Mouse (Mus musculus) thymus, adult 2 months (tissue): ENCODE data around the gene Gcc1.

Source experiments
- CTCF ChIP-seq: fragments of 200-500 bp; IDR thresholded peaks from 2 replicates; pipeline ENCODE4 v1.5.1; 2012; ENCODE audit warnings: mild to moderate bottlenecking, control low read depth, low read length, moderate library complexity, borderline replicate concordance; ENCODE audit not compliant: control insufficient read depth, poor library complexity, insufficient read depth; ENCODE audit errors: extremely low read depth
- POLR2A ChIP-seq: fragments of 200-500 bp; IDR thresholded peaks from 2 replicates; pipeline ENCODE4 v1.6.1; 2012; ENCODE audit warnings: mild to moderate bottlenecking, low read length, control low read depth, moderate library complexity; ENCODE audit not compliant: control insufficient read depth, poor library complexity, insufficient read depth; ENCODE audit errors: extremely low read depth

GRCm38 (mm10) chr6:28396853-28397457 is 31.2 kb downstream of the Gcc1 start:
- no peak for TF ChIP-seq CTCF
- no peak for TF ChIP-seq POLR2A
